Mouse (Mus musculus): ENCODE measurements at regions not wholly inside any gene's neighbourhood (a gene's known extent, or its start where the extent isn't known, plus 50 kb on each side); places are given as distances from the start of the nearest gene placed in this dataset.

GRCm38 (mm10) chr9:112996204-112996603 lies 711.9 kb downstream of the Pdcd6ip start:
- Histone ChIP-seq H3K27me3 (ENCODE audit: control insufficient read depth, insufficient read depth, insufficient read length) (no peaks in the 10 kb centered on the region), H3K4me3 (no peak overlapping the region), H3K79me2 (ENCODE audit: control insufficient read depth, insufficient read depth) (no peaks in the 10 kb centered on the region), H3K36me3 (ENCODE audit: control insufficient read depth, insufficient read depth) (no peaks in the 10 kb centered on the region), H3K4me2 (ENCODE audit: low read depth) (no peak overlapping the region), H3ac (ENCODE audit: control insufficient read depth, insufficient read length) (no peak overlapping the region)
- no peak for TF ChIP-seq REST (IDR thresholded peaks at IDR 0.05; ENCODE audit: insufficient read depth, insufficient read length)
- no peak for TF ChIP-seq USF1 (IDR thresholded peaks at IDR 0.05; ENCODE audit: low read depth)
- TF ChIP-seq POLR2A (IDR thresholded peaks at IDR 0.05; ENCODE audit: insufficient read length, low read depth) = no peak
- no peak for TF ChIP-seq MYOD1 (IDR thresholded peaks at IDR 0.05; ENCODE audit: control insufficient read depth in 1 of 3, insufficient read length in 2 of 3, low read depth in 2 of 3)
- no peak for TF ChIP-seq TCF3 (IDR thresholded peaks at IDR 0.05; ENCODE audit: insufficient read length, low read depth)
- no peak for TF ChIP-seq CEBPB (IDR thresholded peaks at IDR 0.05; ENCODE audit: insufficient read depth, poor library complexity, severe bottlenecking)
- no peak for TF ChIP-seq MYOG (IDR thresholded peaks at IDR 0.05; ENCODE audit: control insufficient read depth in 1 of 3, insufficient read depth in 1 of 3, insufficient read length in 2 of 3, low read depth in 2 of 3)
- TF ChIP-seq SRF (IDR thresholded peaks at IDR 0.05; ENCODE audit: control insufficient read depth, insufficient read length, low read depth) = no peak
- TF ChIP-seq E2F4 (IDR thresholded peaks at IDR 0.05; ENCODE audit: insufficient read depth) = no peak
- no peak for TF ChIP-seq MAX (IDR thresholded peaks at IDR 0.05; ENCODE audit: low read depth)
- no peak for TF ChIP-seq TCF12 (IDR thresholded peaks at IDR 0.05; ENCODE audit: insufficient read depth, poor library complexity, severe bottlenecking)
- TF ChIP-seq POLR2AphosphoS2 (IDR thresholded peaks at IDR 0.05; ENCODE audit: insufficient read length, low read depth) = no peak

GRCm38 (mm10) chr9:112994774-112995173 lies 713.3 kb downstream of the Pdcd6ip start:
- Histone ChIP-seq H3K4me2 (ENCODE audit: low read depth) (no peak overlapping the region), H3ac (ENCODE audit: control insufficient read depth, insufficient read length) (no peak overlapping the region), H3K79me2 (ENCODE audit: control insufficient read depth, insufficient read depth) (no peaks in the 10 kb centered on the region), H3K27me3 (ENCODE audit: control insufficient read depth, insufficient read depth, insufficient read length) (no peaks in the 10 kb centered on the region), H3K4me3 (no peak overlapping the region), H3K36me3 (ENCODE audit: control insufficient read depth, insufficient read depth) (no peaks in the 10 kb centered on the region)
- TF ChIP-seq POLR2AphosphoS2 (IDR thresholded peaks at IDR 0.05; ENCODE audit: insufficient read length, low read depth) (no peak), REST (IDR thresholded peaks at IDR 0.05; ENCODE audit: insufficient read depth, insufficient read length) (no peak), CEBPB (IDR thresholded peaks at IDR 0.05; ENCODE audit: insufficient read depth, poor library complexity, severe bottlenecking) (no peak), USF1 (IDR thresholded peaks at IDR 0.05; ENCODE audit: low read depth) (no peak), MYOG (IDR thresholded peaks at IDR 0.05; ENCODE audit: control insufficient read depth in 1 of 3, insufficient read depth in 1 of 3, insufficient read length in 2 of 3, low read depth in 2 of 3) (no peak), MAX (IDR thresholded peaks at IDR 0.05; ENCODE audit: low read depth) (no peak), MYOD1 (IDR thresholded peaks at IDR 0.05; ENCODE audit: control insufficient read depth in 1 of 3, insufficient read length in 2 of 3, low read depth in 2 of 3) (no peak), POLR2A (IDR thresholded peaks at IDR 0.05; ENCODE audit: insufficient read length, low read depth) (no peak), TCF12 (IDR thresholded peaks at IDR 0.05; ENCODE audit: insufficient read depth, poor library complexity, severe bottlenecking) (no peak), SRF (IDR thresholded peaks at IDR 0.05; ENCODE audit: control insufficient read depth, insufficient read length, low read depth) (no peak), TCF3 (IDR thresholded peaks at IDR 0.05; ENCODE audit: insufficient read length, low read depth) (no peak), E2F4 (IDR thresholded peaks at IDR 0.05; ENCODE audit: insufficient read depth) (no peak)

DNA sequence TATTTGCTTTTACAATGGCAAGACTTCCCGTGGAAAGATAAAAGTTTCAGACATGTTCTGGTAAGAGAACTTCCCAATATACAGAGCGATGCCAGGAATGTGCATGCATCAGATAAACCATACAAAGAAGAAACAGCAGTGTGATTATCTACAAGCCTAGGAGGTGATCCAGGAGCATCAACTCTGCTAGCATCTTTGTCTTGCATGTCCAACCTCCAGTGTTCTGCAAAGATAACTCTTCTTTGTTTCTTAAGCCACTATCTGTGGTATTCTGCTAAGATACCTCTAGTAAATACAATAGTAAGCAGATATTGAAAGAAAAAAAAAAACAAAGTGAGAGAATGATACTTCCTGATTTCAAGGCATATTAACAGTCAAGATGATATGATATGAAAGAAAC lies 714.4 kb downstream of the Pdcd6ip start:
- no peak overlapping the region for H3K4me2 ChIP-seq (ENCODE audit: low read depth)
- no peaks in the 10 kb centered on the region for H3K36me3 ChIP-seq (ENCODE audit: control insufficient read depth, insufficient read depth)
- no peak overlapping the region for H3ac ChIP-seq (ENCODE audit: control insufficient read depth, insufficient read length)
- H3K79me2 ChIP-seq (ENCODE audit: control insufficient read depth, insufficient read depth) = no peaks in the 10 kb centered on the region
- no peak overlapping the region for H3K4me3 ChIP-seq
- H3K27me3 ChIP-seq (ENCODE audit: control insufficient read depth, insufficient read depth, insufficient read length) = no peaks in the 10 kb centered on the region
- TF ChIP-seq MYOD1 (IDR thresholded peaks at IDR 0.05; ENCODE audit: control insufficient read depth in 1 of 3, insufficient read length in 2 of 3, low read depth in 2 of 3) (no peak), USF1 (IDR thresholded peaks at IDR 0.05; ENCODE audit: low read depth) (no peak)

DNA sequence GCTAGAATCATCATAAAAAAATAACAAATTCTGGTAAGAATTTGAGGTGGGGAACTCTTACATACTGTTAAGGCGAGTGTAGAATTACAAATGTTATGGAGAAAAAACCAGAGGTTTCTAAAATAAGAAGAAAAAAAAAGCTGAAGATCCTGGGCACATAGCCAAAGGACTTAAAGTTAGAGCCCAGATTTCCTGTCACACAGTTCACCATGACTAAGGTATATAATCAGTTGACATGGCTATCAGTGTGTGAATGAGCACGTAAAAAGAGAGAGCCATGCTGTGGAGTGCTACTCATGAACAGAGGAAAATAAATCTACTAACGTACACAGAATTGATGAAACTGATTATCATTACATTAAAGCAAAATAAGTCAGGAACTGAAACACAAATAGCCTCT lies 715.1 kb downstream of the Pdcd6ip start:
- no peak overlapping the region for H3K4me2 ChIP-seq (ENCODE audit: low read depth)
- H3K4me3 ChIP-seq = no peak overlapping the region
- no peak overlapping the region for H3ac ChIP-seq (ENCODE audit: control insufficient read depth, insufficient read length)
- no peak for TF ChIP-seq TCF12 (IDR thresholded peaks at IDR 0.05; ENCODE audit: insufficient read depth, poor library complexity, severe bottlenecking)
- no peak for TF ChIP-seq REST (IDR thresholded peaks at IDR 0.05; ENCODE audit: insufficient read depth, insufficient read length)
- no peak for TF ChIP-seq TCF3 (IDR thresholded peaks at IDR 0.05; ENCODE audit: insufficient read length, low read depth)
- TF ChIP-seq CEBPB (IDR thresholded peaks at IDR 0.05; ENCODE audit: insufficient read depth, poor library complexity, severe bottlenecking) = no peak
- TF ChIP-seq POLR2A (IDR thresholded peaks at IDR 0.05; ENCODE audit: insufficient read length, low read depth) = no peak
- no peak for TF ChIP-seq POLR2AphosphoS2 (IDR thresholded peaks at IDR 0.05; ENCODE audit: insufficient read length, low read depth)
- TF ChIP-seq E2F4 (IDR thresholded peaks at IDR 0.05; ENCODE audit: insufficient read depth) = no peak
- TF ChIP-seq USF1 (IDR thresholded peaks at IDR 0.05; ENCODE audit: low read depth) = no peak
- no peak for TF ChIP-seq MYOD1 (IDR thresholded peaks at IDR 0.05; ENCODE audit: control insufficient read depth in 1 of 3, insufficient read length in 2 of 3, low read depth in 2 of 3)
- TF ChIP-seq SRF (IDR thresholded peaks at IDR 0.05; ENCODE audit: control insufficient read depth, insufficient read length, low read depth) = no peak
- no peak for TF ChIP-seq MYOG (IDR thresholded peaks at IDR 0.05; ENCODE audit: control insufficient read depth in 1 of 3, insufficient read depth in 1 of 3, insufficient read length in 2 of 3, low read depth in 2 of 3)
- TF ChIP-seq MAX (IDR thresholded peaks at IDR 0.05; ENCODE audit: low read depth) = no peak
- no peaks in the 10 kb centered on the region for H3K36me3 ChIP-seq (ENCODE audit: control insufficient read depth, insufficient read depth)
- no peaks in the 10 kb centered on the region for H3K27me3 ChIP-seq (ENCODE audit: control insufficient read depth, insufficient read depth, insufficient read length)
- H3K79me2 ChIP-seq (ENCODE audit: control insufficient read depth, insufficient read depth) = no peaks in the 10 kb centered on the region

DNA sequence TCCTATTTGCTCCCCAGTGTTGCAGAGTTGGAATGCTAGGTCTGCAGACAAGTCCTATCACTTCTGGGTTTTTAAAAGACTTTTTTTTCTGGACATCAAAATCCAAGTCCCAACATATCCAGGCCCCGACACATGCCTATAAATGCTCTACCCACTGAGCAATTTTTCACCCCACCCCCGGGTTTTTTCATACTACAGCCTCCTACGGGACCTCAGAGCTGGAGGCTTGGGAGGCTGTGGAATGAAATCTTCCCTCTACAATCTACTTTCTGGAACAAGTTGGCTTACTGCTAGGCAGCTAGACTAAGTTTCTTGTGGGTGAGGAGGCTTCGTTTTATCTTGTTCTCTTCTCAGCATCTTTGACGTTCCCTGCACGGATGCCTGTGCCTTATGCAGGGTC lies 724.7 kb downstream of the Pdcd6ip start:
- Histone ChIP-seq H3K4me3 (no peak overlapping the region), H3K4me2 (ENCODE audit: low read depth) (no peak overlapping the region), H3K27me3 (ENCODE audit: control insufficient read depth, insufficient read depth, insufficient read length) (no peaks in the 10 kb centered on the region), H3K79me2 (ENCODE audit: control insufficient read depth, insufficient read depth) (no peaks in the 10 kb centered on the region), H3K36me3 (ENCODE audit: control insufficient read depth, insufficient read depth) (no peaks in the 10 kb centered on the region), H3ac (ENCODE audit: control insufficient read depth, insufficient read length) (no peak overlapping the region)
- TF ChIP-seq SRF (IDR thresholded peaks at IDR 0.05; ENCODE audit: control insufficient read depth, insufficient read length, low read depth) (no peak), POLR2A (IDR thresholded peaks at IDR 0.05; ENCODE audit: insufficient read length, low read depth) (no peak), MYOD1 (IDR thresholded peaks at IDR 0.05; ENCODE audit: control insufficient read depth in 1 of 3, insufficient read length in 2 of 3, low read depth in 2 of 3) (no peak), E2F4 (IDR thresholded peaks at IDR 0.05; ENCODE audit: insufficient read depth) (no peak), POLR2AphosphoS2 (IDR thresholded peaks at IDR 0.05; ENCODE audit: insufficient read length, low read depth) (no peak), REST (IDR thresholded peaks at IDR 0.05; ENCODE audit: insufficient read depth, insufficient read length) (no peak), USF1 (IDR thresholded peaks at IDR 0.05; ENCODE audit: low read depth) (no peak), TCF3 (IDR thresholded peaks at IDR 0.05; ENCODE audit: insufficient read length, low read depth) (no peak), MYOG (IDR thresholded peaks at IDR 0.05; ENCODE audit: control insufficient read depth in 1 of 3, insufficient read depth in 1 of 3, insufficient read length in 2 of 3, low read depth in 2 of 3) (no peak), TCF12 (IDR thresholded peaks at IDR 0.05; ENCODE audit: insufficient read depth, poor library complexity, severe bottlenecking) (no peak)

All from myocyte (in vitro differentiated cells).